Mouse (Mus musculus) hindlimb bud, embryonic 11.5 days (tissue): ENCODE data around the gene Sdc1.

Experiments
- DNase-seq: peaks from one replicate; pipeline ENCODE4 v3.0.0-alpha.2; 2012; ENCODE audit warnings: low read depth, low spot score; ENCODE audit errors: extremely low spot score

Gene Sdc1

GRCm38 (mm10) chr12:8781681-8782378, 10.7 kb downstream of the Sdc1 start:
- no peak for DNase-seq

- DNase-seq, result no peak
Observed at GRCm38 (mm10) chr12:8782565-8782964, 11.4 kb downstream of the Sdc1 start.

- no peak for DNase-seq
Observed at GRCm38 (mm10) chr12:8784189-8784588, 13.1 kb downstream of the Sdc1 start.

- no peak for DNase-seq
Observed at GRCm38 (mm10) chr12:8786476-8786875, 15.4 kb downstream of the Sdc1 start.

- DNase-seq, result no peak
Observed at GRCm38 (mm10) chr12:8786984-8787730, 16.0 kb downstream of the Sdc1 start.

GRCm38 (mm10) chr12:8788469-8788868, 17.3 kb downstream of the Sdc1 start:
- DNase-seq, result no peak

- DNase-seq, result no peak
Observed at GRCm38 (mm10) chr12:8790615-8791014, 19.5 kb downstream of the Sdc1 start.

- DNase-seq, result no peak
Observed at GRCm38 (mm10) chr12:8793410-8794051, 22.4 kb downstream of the Sdc1 start.

GRCm38 (mm10) chr12:8797936-8798335, 26.8 kb downstream of the Sdc1 start:
- no peak for DNase-seq

GRCm38 (mm10) chr12:8798486-8799020, 27.4 kb downstream of the Sdc1 start:
- no peak for DNase-seq

GRCm38 (mm10) chr12:8803421-8804076, 32.4 kb downstream of the Sdc1 start:
- DNase-seq, result peak; percentile 67

- DNase-seq, result no peak
Observed at GRCm38 (mm10) chr12:8804077-8804456, 32.9 kb downstream of the Sdc1 start.

GRCm38 (mm10) chr12:8804934-8805722, 34.0 kb downstream of the Sdc1 start:
- DNase-seq, result no peak

GRCm38 (mm10) chr12:8809086-8809485, 38.0 kb downstream of the Sdc1 start:
- no peak for DNase-seq

GRCm38 (mm10) chr12:8809626-8810025, 38.5 kb downstream of the Sdc1 start:
- no peak for DNase-seq

GRCm38 (mm10) chr12:8810966-8811365, 39.8 kb downstream of the Sdc1 start:
- no peak for DNase-seq

- no peak for DNase-seq
Observed at GRCm38 (mm10) chr12:8811441-8811871, 40.3 kb downstream of the Sdc1 start.

- DNase-seq, result no peak
Observed at GRCm38 (mm10) chr12:8811894-8812560, 40.9 kb downstream of the Sdc1 start.

- no peak for DNase-seq
Observed at GRCm38 (mm10) chr12:8817467-8818232, 46.5 kb downstream of the Sdc1 start.
